Mouse (Mus musculus) limb, embryonic 13.5 days (tissue): ENCODE measurements around the gene Polr3f. TPM values are rescaled to one million over a fixed set of nuclear protein-coding genes. Genes with fewer than 3 reads are reported as not detected.

ENCODE experiments used
- polyA plus RNA-seq: library from polyadenylated mRNA; unstranded; fragments of >200 nt; fragmentation: Nextera tagmentation; extraction: Ambion mirVana; gene quantifications from 2 replicates; pipeline ENCODE4 v1.2.1, GENCODE M21; 2015

The Polr3f gene
- polyA plus RNA-seq, 1 experiment from 2014 or later, result 32.5 TPM

Other genes starting within 250 kb of the Polr3f start
- 0.88 and 1.3 TPM in 2 replicates for gene Ovol2, start 195.6 kb upstream of the Polr3f start, polyA plus RNA-seq
- 47.3 and 48.8 TPM in 2 replicates for gene Kat14, start 158.7 kb upstream of the Polr3f start, polyA plus RNA-seq
- 5.7 TPM in 1 of 2 replicates, not detected in the other for gene Pet117, start 158.7 kb upstream of the Polr3f start, polyA plus RNA-seq
- 0.82 and 2.2 TPM in 2 replicates for gene Dzank1, start 304 bp upstream of the Polr3f start, polyA plus RNA-seq
- gene Rbbp9, start 23.2 kb downstream of the Polr3f start, polyA plus RNA-seq, result 68.0 and 68.8 TPM in 2 replicates
- gene Sec23b, start 28.5 kb downstream of the Polr3f start, polyA plus RNA-seq, result 91.4 and 91.7 TPM in 2 replicates
- 38.8 and 43.5 TPM in 2 replicates for gene Smim26, start 66.3 kb downstream of the Polr3f start, polyA plus RNA-seq
- 48.8 and 50.4 TPM in 2 replicates for gene Dtd1, start 72.2 kb downstream of the Polr3f start, polyA plus RNA-seq